ENCODE assay signal across 31 mouse cellular contexts in the genomic region with DNA sequence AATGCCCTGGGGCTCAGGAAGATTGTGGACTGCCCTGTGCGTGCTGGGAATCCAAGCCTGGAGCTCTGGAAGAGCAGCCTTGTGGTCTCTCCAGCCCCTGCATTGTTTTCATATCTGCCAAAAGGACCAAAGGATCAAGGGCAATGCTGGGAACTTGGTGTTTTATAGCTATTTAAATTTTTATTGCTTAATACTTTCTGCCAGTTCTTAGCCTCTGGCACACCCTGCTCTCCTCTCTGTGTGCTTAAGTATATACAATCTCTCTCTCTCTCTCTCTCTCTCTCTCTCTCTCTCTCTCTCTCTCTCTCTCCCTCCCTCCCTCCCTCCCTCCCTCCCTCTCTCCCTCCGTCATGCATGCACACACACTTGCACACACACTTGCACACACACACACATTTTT.
DNase-seq lines count a peak whose midpoint lies in the region; ATAC-seq and TF ChIP-seq lines count a peak whose summit lies in the region.
"Had no signal": no experiment of that assay in that cellular context is flagged by ENCODE, and none has a peak within 500 bp of the region (broad histone marks: within the 10 kb centered on the region; RNA-seq: fewer than 3 reads in every experiment).

No protein-coding gene starts in this region.

- no peak overlapping the region for H3K4me2 ChIP-seq in midbrain, embryonic 16.5 days (ENCODE audit: low read length)
- no peak overlapping the region for H3K4me2 ChIP-seq in intestine, embryonic 16.5 days (ENCODE audit: low read depth, low read length)
- H3K4me2 ChIP-seq: embryonic facial prominence, embryonic 13.5 days; heart, embryonic 12.5 days; heart, embryonic 15.5 days; hindbrain, embryonic 13.5 days had no signal

- no peak for TF ChIP-seq POLR2A in testis, adult 2 months (IDR thresholded peaks at IDR 0.05; ENCODE audit: control insufficient read depth, low read depth, low read length)

- DNase-seq in midbrain, embryonic 10.5 days (ENCODE audit: low spot score): no peak
- DNase-seq in testis, postnatal 14 days (ENCODE audit: low spot score): no peak
- DNase-seq in adrenal gland, postnatal 36 days: no peak
- DNase-seq: adrenal gland, adult 2 months; adrenal gland, postnatal 14 days; cerebellum, adult 11-12 months; cerebellum, adult 8-10 months; cerebellum, postnatal 10 days; cerebellum, postnatal 36 days; embryo, embryonic 11 days; forebrain, postnatal 0 days; gastrocnemius, adult 2 months; gastrocnemius, postnatal 14 days; heart, adult 18-20 months; heart, postnatal 10 days; heart, postnatal 36 days had no signal

- no peaks in the 10 kb centered on the region for H3K36me3 ChIP-seq in midbrain, embryonic 16.5 days (ENCODE audit: control insufficient read depth, insufficient read depth, low read length)
- no peaks in the 10 kb centered on the region for H3K36me3 ChIP-seq in midbrain, embryonic 10.5 days
- no peaks in the 10 kb centered on the region for H3K36me3 ChIP-seq in testis, adult 2 months (ENCODE audit: control insufficient read depth, insufficient read depth, low read length)
- H3K36me3 ChIP-seq in intestine, embryonic 16.5 days (ENCODE audit: control insufficient read depth, insufficient read depth, low read length): no peaks in the 10 kb centered on the region
- H3K36me3 ChIP-seq: embryonic facial prominence, embryonic 10.5 days; embryonic facial prominence, embryonic 13.5 days; forebrain, embryonic 10.5 days; heart, embryonic 15.5 days; hindbrain, embryonic 10.5 days had no signal

- no peak for ATAC-seq in midbrain, embryonic 16.5 days
- ATAC-seq in intestine, embryonic 16.5 days: peak; percentile 68
- ATAC-seq in erythroid progenitor cell, adult 5-6 weeks (replicated peaks; ENCODE audit: low FRiP score, poor library complexity, severe bottlenecking): no peak
- ATAC-seq: CD4-positive, CD25-positive, alpha-beta regulatory T cell, adult 4 months; forebrain, embryonic 14.5 days; forebrain, postnatal 0 days; hindbrain, embryonic 16.5 days had no signal

- H3K4me1 ChIP-seq in midbrain, embryonic 16.5 days (ENCODE audit: control insufficient read depth, insufficient read depth, low read length): peaks cover 30% of the 10 kb centered on the region
- no peaks in the 10 kb centered on the region for H3K4me1 ChIP-seq in midbrain, embryonic 10.5 days
- peaks cover 3% of the 10 kb centered on the region for H3K4me1 ChIP-seq in testis, adult 2 months (ENCODE audit: control insufficient read depth, insufficient read depth, low read length)
- H3K4me1 ChIP-seq in intestine, embryonic 16.5 days (ENCODE audit: control insufficient read depth, insufficient read depth, low read length): peaks cover 30% of the 10 kb centered on the region
- H3K4me1 ChIP-seq: hindbrain, embryonic 10.5 days had no signal

- H3K9ac ChIP-seq in midbrain, embryonic 16.5 days (ENCODE audit: low read depth, low read length): no peak overlapping the region
- H3K9ac ChIP-seq in intestine, embryonic 16.5 days (ENCODE audit: low read depth, low read length): no peak overlapping the region
- H3K9ac ChIP-seq: embryonic facial prominence, embryonic 13.5 days; forebrain, postnatal 0 days; heart, embryonic 12.5 days; heart, embryonic 15.5 days; hindbrain, embryonic 13.5 days had no signal

- TF ChIP-seq CTCF in testis, adult 2 months (IDR thresholded peaks at IDR 0.05; ENCODE audit: control insufficient read depth, insufficient read depth, insufficient replicate concordance, low read depth, low read length): no peak

- H3K4me3 ChIP-seq in midbrain, embryonic 16.5 days (ENCODE audit: low read depth, low read length): no peak overlapping the region
- H3K4me3 ChIP-seq in midbrain, embryonic 10.5 days: no peak overlapping the region
- no peak overlapping the region for H3K4me3 ChIP-seq in testis, adult 2 months (ENCODE audit: control insufficient read depth, low read depth, low read length)
- H3K4me3 ChIP-seq in intestine, embryonic 16.5 days (ENCODE audit: low read length): no peak overlapping the region
- H3K4me3 ChIP-seq: embryonic facial prominence, embryonic 10.5 days; embryonic facial prominence, embryonic 13.5 days; erythroblast, embryonic 14.5 days; forebrain, embryonic 10.5 days; gastrocnemius, adult 2 months; heart, embryonic 12.5 days; heart, embryonic 15.5 days; hindbrain, embryonic 10.5 days; hindbrain, embryonic 13.5 days had no signal

- H3K9me3 ChIP-seq in midbrain, embryonic 16.5 days (replicated peaks; ENCODE audit: control insufficient read depth, low read length, poor library complexity, severe bottlenecking): no peaks in the 10 kb centered on the region
- H3K9me3 ChIP-seq in midbrain, embryonic 10.5 days (replicated peaks): peaks cover 9% of the 10 kb centered on the region; the same call in 1 of the 2 replicates
- H3K9me3 ChIP-seq in intestine, embryonic 16.5 days (ENCODE audit: control insufficient read depth, low read length): no peaks in the 10 kb centered on the region
- H3K9me3 ChIP-seq: hindbrain, embryonic 13.5 days had no signal

- H3K27me3 ChIP-seq in midbrain, embryonic 16.5 days (ENCODE audit: control insufficient read depth, insufficient read depth, low read depth, low read length): no peaks in the 10 kb centered on the region
- H3K27me3 ChIP-seq in midbrain, embryonic 10.5 days (ENCODE audit: low read depth, poor library complexity, severe bottlenecking): no peaks in the 10 kb centered on the region
- no peaks in the 10 kb centered on the region for H3K27me3 ChIP-seq in testis, adult 2 months (ENCODE audit: control insufficient read depth, insufficient read depth, low read length)
- H3K27me3 ChIP-seq in intestine, embryonic 16.5 days (replicated peaks; ENCODE audit: control insufficient read depth, insufficient read depth, low read length): no peaks in the 10 kb centered on the region
- H3K27me3 ChIP-seq: embryonic facial prominence, embryonic 13.5 days; heart, embryonic 12.5 days; heart, embryonic 15.5 days; hindbrain, embryonic 13.5 days had no signal

- 73% methylated on average over 2 of the region's 2 CpGs for WGBS in midbrain, embryonic 16.5 days
- whole genome bisulfite sequencing in midbrain, embryonic 10.5 days: 83% methylated on average over 2 of the region's 2 CpGs
- WGBS in intestine, embryonic 16.5 days: 48% methylated on average over 2 of the region's 2 CpGs

- H3K27ac ChIP-seq in midbrain, embryonic 16.5 days (ENCODE audit: low read length): 0 out of 2 replicates have a peak overlapping the region, but pooled peaks have one; percentile 7
- no peak overlapping the region for H3K27ac ChIP-seq in midbrain, embryonic 10.5 days (replicated peaks)
- peak overlapping the region; percentile 15; the same call in 1 of the 2 replicates for H3K27ac ChIP-seq in testis, adult 2 months (ENCODE audit: control insufficient read depth, insufficient read depth, low read depth, low read length)
- 0 out of 2 replicates have a peak overlapping the region, but pooled peaks have one; percentile 5 for H3K27ac ChIP-seq in intestine, embryonic 16.5 days (ENCODE audit: low read length)
- H3K27ac ChIP-seq: embryonic facial prominence, embryonic 10.5 days; embryonic facial prominence, embryonic 13.5 days; forebrain, embryonic 10.5 days; gastrocnemius, adult 2 months; heart, embryonic 15.5 days; hindbrain, embryonic 10.5 days; hindbrain, embryonic 13.5 days had no signal
